Comparison of ENCODE assay signal across 26 mouse cellular contexts in the genomic region with DNA sequence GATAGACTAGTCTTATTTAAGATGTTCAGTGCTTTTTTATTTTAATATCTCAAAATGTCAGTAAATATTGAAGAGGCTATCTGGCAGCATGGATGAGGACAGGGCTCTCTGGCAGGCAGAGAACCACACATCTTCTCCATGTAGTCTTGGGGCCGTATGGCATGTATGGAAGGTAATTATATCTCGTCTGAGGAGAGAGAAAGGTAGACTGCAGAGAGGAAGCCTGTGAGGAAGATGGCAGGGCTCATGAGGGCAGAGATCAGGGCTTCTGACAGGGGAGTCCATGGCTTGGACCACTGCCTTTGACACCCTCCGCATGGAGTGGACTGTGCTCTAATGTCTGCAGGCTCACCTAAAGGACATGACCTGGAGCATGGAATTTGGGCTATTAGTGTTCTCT.
"Had no signal": no experiment of that assay in that cellular context is flagged by ENCODE, and none has a peak within 500 bp of the region (broad histone marks: within the 10 kb centered on the region; RNA-seq: fewer than 3 reads in every experiment).

No protein-coding gene starts in this region.

- H3K27ac ChIP-seq: embryonic facial prominence, embryonic 10.5 days; embryonic facial prominence, embryonic 12.5 days; embryonic facial prominence, embryonic 13.5 days; embryonic facial prominence, embryonic 15.5 days; forebrain, embryonic 10.5 days; forebrain, embryonic 12.5 days; forebrain, embryonic 13.5 days; forebrain, embryonic 15.5 days; gastrocnemius, adult 2 months; heart, adult 2 months had no signal

- H3K27me3 ChIP-seq: embryonic facial prominence, embryonic 12.5 days; embryonic facial prominence, embryonic 13.5 days; embryonic facial prominence, embryonic 15.5 days; forebrain, embryonic 12.5 days; forebrain, embryonic 13.5 days; forebrain, embryonic 15.5 days had no signal

- H3K4me3 ChIP-seq: embryonic facial prominence, embryonic 10.5 days; embryonic facial prominence, embryonic 12.5 days; embryonic facial prominence, embryonic 13.5 days; embryonic facial prominence, embryonic 15.5 days; erythroblast, embryonic 14.5 days; forebrain, embryonic 10.5 days; forebrain, embryonic 12.5 days; forebrain, embryonic 13.5 days; forebrain, embryonic 15.5 days; gastrocnemius, adult 2 months; heart, adult 2 months had no signal

- H3K36me3 ChIP-seq: embryonic facial prominence, embryonic 10.5 days; embryonic facial prominence, embryonic 12.5 days; embryonic facial prominence, embryonic 13.5 days; embryonic facial prominence, embryonic 15.5 days; forebrain, embryonic 10.5 days; forebrain, embryonic 12.5 days; forebrain, embryonic 15.5 days had no signal

- H3K4me1 ChIP-seq: embryonic facial prominence, embryonic 10.5 days; embryonic facial prominence, embryonic 12.5 days; embryonic facial prominence, embryonic 13.5 days; embryonic facial prominence, embryonic 15.5 days; forebrain, embryonic 10.5 days; forebrain, embryonic 12.5 days; forebrain, embryonic 13.5 days; forebrain, embryonic 15.5 days had no signal

- H3K9me3 ChIP-seq: embryonic facial prominence, embryonic 10.5 days; embryonic facial prominence, embryonic 12.5 days; embryonic facial prominence, embryonic 13.5 days; embryonic facial prominence, embryonic 15.5 days; forebrain, embryonic 10.5 days; forebrain, embryonic 12.5 days; forebrain, embryonic 13.5 days; forebrain, embryonic 15.5 days had no signal

- DNase-seq: cerebellum, adult 2 months; cerebellum, adult 8-10 months; cerebellum, adult 9-10 months; cerebellum, adult 9-11 months; cerebellum, postnatal 10 days; cerebellum, postnatal 14 days; cerebellum, postnatal 25 days; cerebellum, postnatal 36 days; embryo, embryonic 11 days; forebrain, postnatal 0 days; gastrocnemius, adult 2 months; gastrocnemius, postnatal 10 days; gastrocnemius, postnatal 14 days; gastrocnemius, postnatal 25 days; gastrocnemius, postnatal 36 days; heart, adult 18-20 months; heart, adult 2 months had no signal
